Mouse (Mus musculus): Measurements from ENCODE around the gene Rab39. TPM values are rescaled to one million over a fixed set of nuclear protein-coding genes. Genes with fewer than 3 reads are reported as not detected.
A peak's percentile ranks its signal among the peaks of the same experiment; 100 is the strongest.

The Rab39 gene
- 1.4 and 1.5 TPM in 2 replicates for polyA plus RNA-seq (2016; fragmentation: Nextera tagmentation; extraction: Ambion mirVana)

- Histone ChIP-seq H3K27ac (replicated peaks) (peak within 1 kb of the TSS; percentile 69), H3K27me3 (replicated peaks; ENCODE audit: low read depth, poor library complexity, severe bottlenecking) (no peaks in the 10 kb centered on the region), H3K4me3 (peak within 1 kb of the TSS; percentile 69), H3K36me3 (replicated peaks) (no peaks in the 10 kb centered on the region), H3K9me3 (no peaks in the 10 kb centered on the region), H3K4me1 (peaks cover 12% of the 10 kb centered on the region)
- under 1% methylated on average over 49 of the region's 49 CpGs for WGBS
- DNase-seq (ENCODE audit: low spot score) = peak; percentile 97
Observed at GRCm38 (mm10) chr9:53705992-53706696, at the start of gene Rab39. TSS of gene Rab39 (minus strand) at chr9:53706232.

- Histone ChIP-seq H3K27me3 (replicated peaks; ENCODE audit: low read depth, poor library complexity, severe bottlenecking) (peaks cover 11% of the 10 kb centered on the region), H3K27ac (replicated peaks) (no peak overlapping the region), H3K9me3 (no peaks in the 10 kb centered on the region), H3K36me3 (replicated peaks) (no peaks in the 10 kb centered on the region), H3K4me3 (no peak overlapping the region), H3K4me1 (no peaks in the 10 kb centered on the region)
- DNase-seq (ENCODE audit: low spot score) = no peak
Observed at GRCm38 (mm10) chr9:53754801-53755200, 48.8 kb upstream of the Rab39 start.

GRCm38 (mm10) chr9:53750899-53751298 is 44.9 kb upstream of the Rab39 start:
- Histone ChIP-seq H3K4me1 (no peaks in the 10 kb centered on the region), H3K27ac (replicated peaks) (no peak overlapping the region), H3K9me3 (no peaks in the 10 kb centered on the region), H3K36me3 (replicated peaks) (no peaks in the 10 kb centered on the region), H3K4me3 (no peak overlapping the region), H3K27me3 (replicated peaks; ENCODE audit: low read depth, poor library complexity, severe bottlenecking) (no peaks in the 10 kb centered on the region)
- no peak for DNase-seq (ENCODE audit: low spot score)
- WGBS = 47% methylated on average over 5 of the region's 5 CpGs

- Histone ChIP-seq H3K36me3 (replicated peaks) (no peaks in the 10 kb centered on the region), H3K27me3 (replicated peaks; ENCODE audit: low read depth, poor library complexity, severe bottlenecking) (no peaks in the 10 kb centered on the region), H3K9me3 (no peaks in the 10 kb centered on the region), H3K27ac (replicated peaks) (no peak overlapping the region), H3K4me1 (no peaks in the 10 kb centered on the region), H3K4me3 (no peak overlapping the region)
- DNase-seq (ENCODE audit: low spot score) = no peak
- 89% methylated on average over 13 of the region's 13 CpGs for WGBS
Observed at GRCm38 (mm10) chr9:53750411-53750810, 44.4 kb upstream of the Rab39 start.

GRCm38 (mm10) chr9:53740829-53741404 is 34.9 kb upstream of the Rab39 start:
- Histone ChIP-seq H3K36me3 (replicated peaks) (no peaks in the 10 kb centered on the region), H3K4me1 (no peaks in the 10 kb centered on the region), H3K9me3 (no peaks in the 10 kb centered on the region), H3K4me3 (no peak overlapping the region), H3K27me3 (replicated peaks; ENCODE audit: low read depth, poor library complexity, severe bottlenecking) (no peaks in the 10 kb centered on the region), H3K27ac (replicated peaks) (no peak overlapping the region)
- 48% methylated on average over 3 of the region's 3 CpGs for WGBS
- no peak for DNase-seq (ENCODE audit: low spot score)

- Histone ChIP-seq H3K9me3 (no peaks in the 10 kb centered on the region), H3K36me3 (replicated peaks) (no peaks in the 10 kb centered on the region), H3K27me3 (replicated peaks; ENCODE audit: low read depth, poor library complexity, severe bottlenecking) (no peaks in the 10 kb centered on the region), H3K27ac (replicated peaks) (peak overlapping the region; percentile 69), H3K4me3 (peak overlapping the region; percentile 69), H3K4me1 (peaks cover 12% of the 10 kb centered on the region)
- WGBS = under 1% methylated on average over 28 of the region's 28 CpGs
- no peak for DNase-seq (ENCODE audit: low spot score)
Observed at GRCm38 (mm10) chr9:53705491-53705991, 491 bp downstream of the Rab39 start.

GRCm38 (mm10) chr9:53702991-53703390 is 3.0 kb downstream of the Rab39 start:
- DNase-seq (ENCODE audit: low spot score) = no peak
- Histone ChIP-seq H3K4me1 (peaks cover 12% of the 10 kb centered on the region), H3K27ac (replicated peaks) (no peak overlapping the region), H3K9me3 (no peaks in the 10 kb centered on the region), H3K4me3 (no peak overlapping the region), H3K36me3 (replicated peaks) (no peaks in the 10 kb centered on the region), H3K27me3 (replicated peaks; ENCODE audit: low read depth, poor library complexity, severe bottlenecking) (no peaks in the 10 kb centered on the region)
- WGBS = 89% methylated on average over 1 of the region's 1 CpGs

GRCm38 (mm10) chr9:53700496-53700895 is 5.5 kb downstream of the Rab39 start:
- WGBS = 71% methylated on average over 4 of the region's 4 CpGs
- Histone ChIP-seq H3K36me3 (replicated peaks) (no peaks in the 10 kb centered on the region), H3K27ac (replicated peaks) (no peak overlapping the region), H3K9me3 (no peaks in the 10 kb centered on the region), H3K27me3 (replicated peaks; ENCODE audit: low read depth, poor library complexity, severe bottlenecking) (no peaks in the 10 kb centered on the region), H3K4me3 (no peak overlapping the region), H3K4me1 (peaks cover 5% of the 10 kb centered on the region)
- DNase-seq (ENCODE audit: low spot score) = no peak

- DNase-seq (ENCODE audit: low spot score) = no peak
- H3K9me3 ChIP-seq = no peaks in the 10 kb centered on the region
- WGBS = 86% methylated on average over 5 of the region's 5 CpGs
- no peaks in the 10 kb centered on the region for H3K27me3 ChIP-seq (replicated peaks; ENCODE audit: low read depth, poor library complexity, severe bottlenecking)
- H3K27ac ChIP-seq (replicated peaks) = no peak overlapping the region
- H3K36me3 ChIP-seq (replicated peaks) = no peaks in the 10 kb centered on the region
- H3K4me1 ChIP-seq = no peaks in the 10 kb centered on the region
- no peak overlapping the region for H3K4me3 ChIP-seq
Observed at GRCm38 (mm10) chr9:53695846-53696245, 10.2 kb downstream of the Rab39 start.

- H3K9me3 ChIP-seq = no peaks in the 10 kb centered on the region
- no peak overlapping the region for H3K27ac ChIP-seq (replicated peaks)
- H3K36me3 ChIP-seq (replicated peaks) = no peaks in the 10 kb centered on the region
- no peaks in the 10 kb centered on the region for H3K4me1 ChIP-seq
- no peaks in the 10 kb centered on the region for H3K27me3 ChIP-seq (replicated peaks; ENCODE audit: low read depth, poor library complexity, severe bottlenecking)
- WGBS = 68% methylated on average over 1 of the region's 1 CpGs
- no peak for DNase-seq (ENCODE audit: low spot score)
- H3K4me3 ChIP-seq = no peak overlapping the region
Observed at GRCm38 (mm10) chr9:53693718-53694117, 12.3 kb downstream of the Rab39 start.

- H3K27ac ChIP-seq (replicated peaks) = no peak overlapping the region
- WGBS = 39% methylated on average over 7 of the region's 7 CpGs
Observed at GRCm38 (mm10) chr9:53691745-53692670, 14.0 kb downstream of the Rab39 start.

GRCm38 (mm10) chr9:53680851-53681250 is 25.2 kb downstream of the Rab39 start:
- 0 out of 2 replicates have a peak, but pooled peaks cover 2% of the 10 kb centered on the region for H3K9me3 ChIP-seq
- DNase-seq (ENCODE audit: low spot score) = no peak
- H3K36me3 ChIP-seq (replicated peaks) = no peaks in the 10 kb centered on the region
- H3K4me1 ChIP-seq = no peaks in the 10 kb centered on the region
- H3K27ac ChIP-seq (replicated peaks) = no peak overlapping the region
- 88% methylated on average over 1 of the region's 1 CpGs for WGBS
- no peaks in the 10 kb centered on the region for H3K27me3 ChIP-seq (replicated peaks; ENCODE audit: low read depth, poor library complexity, severe bottlenecking)
- no peak overlapping the region for H3K4me3 ChIP-seq

More at GRCm38 (mm10) chr9:53691745-53692670, 14.0 kb downstream of the Rab39 start:
- Histone ChIP-seq H3K27me3 (replicated peaks; ENCODE audit: low read depth, poor library complexity, severe bottlenecking) (no peaks in the 10 kb centered on the region), H3K4me1 (no peaks in the 10 kb centered on the region), H3K36me3 (replicated peaks) (no peaks in the 10 kb centered on the region), H3K4me3 (no peak overlapping the region), H3K9me3 (no peaks in the 10 kb centered on the region)
- no peak for DNase-seq (ENCODE audit: low spot score)

All from embryonic facial prominence, embryonic 10.5 days (tissue).